8 mouse cellular contexts compared by ENCODE assay signal in genomic region chr16:90282620-90283265, GRCm38 (mm10). TPM values are rescaled to one million over a fixed set of nuclear protein-coding genes. Genes with fewer than 3 reads are reported as not detected.
DNase-seq lines count a peak whose midpoint lies in the region; ATAC-seq and TF ChIP-seq lines count a peak whose summit lies in the region.

No protein-coding gene starts in this region.

- 27% methylated on average over 14 of the region's 14 CpGs for WGBS in forebrain, postnatal 0 days
- WGBS in macrophage (ENCODE audit: missing documents): 20% methylated on average over 14 of the region's 14 CpGs

- ATAC-seq in forebrain, postnatal 0 days: no peak

- peak overlapping the region; percentile 90 for H3K4me2 ChIP-seq in forebrain, postnatal 0 days (ENCODE audit: low read depth)

- H3K9me3 ChIP-seq in forebrain, postnatal 0 days (ENCODE audit: low read length): no peaks in the 10 kb centered on the region

- H3K27me3 ChIP-seq in forebrain, postnatal 0 days (ENCODE audit: insufficient read depth, low read length): no peaks in the 10 kb centered on the region

- peak; percentile 27 for DNase-seq in gastrocnemius, adult 2 months
- no peak for DNase-seq in gastrocnemius, postnatal 25 days
- peak; percentile 43 for DNase-seq in CD4-positive helper T cell, adult 2 months (ENCODE audit: low read depth, low spot score)
- DNase-seq in forebrain, postnatal 0 days: no peak
- no peak for DNase-seq in frontal cortex, postnatal 36 days (ENCODE audit: low spot score in 2 of 2)
- DNase-seq in Muller cell, postnatal 12 days (ENCODE audit: inconsistent ontology term): no peak
- DNase-seq in urinary bladder, postnatal 14 days (ENCODE audit: low spot score): no peak

- H3K4me1 ChIP-seq in forebrain, postnatal 0 days (ENCODE audit: insufficient read depth): peaks cover 6% of the 10 kb centered on the region; the same call in 1 of the 2 replicates

- peaks cover 57% of the 10 kb centered on the region for H3K79me2 ChIP-seq in macrophage (ENCODE audit: inconsistent target)

- intact Hi-C loops in gastrocnemius, adult 2 months (cut with DNase I): loop anchor here (2.0 kb wide), 1 partner anchor 62 kb away; the partner anchor contains the start of gene Sod1

- H3K36me3 ChIP-seq in forebrain, postnatal 0 days (ENCODE audit: insufficient read depth): no peaks in the 10 kb centered on the region
- no peaks in the 10 kb centered on the region for H3K36me3 ChIP-seq in macrophage (ENCODE audit: inconsistent target)

- H3K9ac ChIP-seq in forebrain, postnatal 0 days: peak overlapping the region; percentile 87

- H3K4me3 ChIP-seq in gastrocnemius, adult 2 months: peak overlapping the region; percentile 80
- peak overlapping the region; percentile 99 for H3K4me3 ChIP-seq in forebrain, postnatal 0 days (ENCODE audit: low read depth, low read length)
- H3K4me3 ChIP-seq in macrophage (ENCODE audit: inconsistent target): peak overlapping the region; percentile 68

- peak overlapping the region; percentile 99 for H3K27ac ChIP-seq in gastrocnemius, adult 2 months
- H3K27ac ChIP-seq in forebrain, postnatal 0 days (ENCODE audit: low read depth, low read length): no peak overlapping the region
- peak overlapping the region; percentile 67 for H3K27ac ChIP-seq in macrophage

- no peak for TF ChIP-seq CTCF in gastrocnemius, adult 2 months (IDR thresholded peaks at IDR 0.05)
- no peak for TF ChIP-seq CTCF in forebrain, postnatal 0 days (IDR thresholded peaks at IDR 0.05; ENCODE audit: low read depth)

RNA-seq across cellular contexts. Expression of gene Scaf4, which starts 1.6 kb away (rescaled TPM):
- 10 to 100 TPM; 19.4 to 20.3 TPM for total RNA-seq in gastrocnemius, adult 2 months (2021)
- total RNA-seq in gastrocnemius, postnatal 25 days (2021): 10 to 100 TPM; 16.6 to 18.2 TPM
- total RNA-seq in forebrain, postnatal 0 days (2014; rRNA removed): 10.7 and 15.7 TPM in 2 replicates
- 12.2 and 16.9 TPM in 2 replicates for polyA plus RNA-seq in forebrain, postnatal 0 days (2015; fragmentation: Nextera tagmentation; extraction: Ambion mirVana)
- 100 to 1,000 TPM in 22 of 26 experiments, 10 to 100 TPM in 4; 60.0 to 226 (median 148) TPM for total RNA-seq in macrophage (2018; cell fraction: chromatin; rRNA removed)
- total RNA-seq in macrophage (2018; cell fraction: cytosol; rRNA removed): 10 to 100 TPM in 25 of 26 experiments, 1 to 10 TPM in 1; 9.6 to 33.8 (median 24.1) TPM
- total RNA-seq in macrophage (2018; cell fraction: nucleus; rRNA removed): 100 to 1,000 TPM in 12 of 26 experiments, 10 to 100 TPM in 14; 50.9 to 171 (median 94.2) TPM
- 18.1 to 28.6 TPM (median 21.2 TPM) in 3 replicates for polyA plus RNA-seq in macrophage (2018)

Comparison
In these comparisons a context has a peak if more than half of its experiments do, and no peak if none do; other contexts are left out.
1. DNase-seq: peak in gastrocnemius, adult 2 months (single experiment) and CD4-positive helper T cell, adult 2 months (single experiment); none in gastrocnemius, postnatal 25 days (single experiment), forebrain, postnatal 0 days (single experiment), frontal cortex, postnatal 36 days (0 of 2), Muller cell, postnatal 12 days (single experiment) and urinary bladder, postnatal 14 days (single experiment).
2. Peak in every context shown above with its lines, with median percentiles within 50 percentile points of each other: H3K4me3 ChIP-seq.